Mouse (Mus musculus) heart, adult 18-20 months (tissue): ENCODE measurements around the gene Tsacc. TPM values are rescaled to one million over a fixed set of nuclear protein-coding genes. Genes with fewer than 3 reads are reported as not detected.
"Not testable (repeated sequence)": the region's sequence is repeated elsewhere in the genome, so short reads cannot be mapped to it uniquely, and the experiment has no call there.

Experiments
- DNase-seq, 2 experiments: peaks; one replicate each; pipeline ENCODE4 v3.0.0; 2021 to 2022; ENCODE audit warnings: mixed read lengths in 1 of 2
- total RNA-seq, 2 experiments: library from RNA; stranded (reverse); gene quantifications; 2 replicates each; pipeline ENCODE4 v1.2.3; 2021

The Tsacc gene
- total RNA-seq, 2 experiments from 2014 or later = 6.7 to 7.3 TPM

GRCm38 (mm10) chr3:88284815-88285564, 11.8 kb downstream of the Tsacc start:
- not testable (repeated sequence) for DNase-seq

DNA sequence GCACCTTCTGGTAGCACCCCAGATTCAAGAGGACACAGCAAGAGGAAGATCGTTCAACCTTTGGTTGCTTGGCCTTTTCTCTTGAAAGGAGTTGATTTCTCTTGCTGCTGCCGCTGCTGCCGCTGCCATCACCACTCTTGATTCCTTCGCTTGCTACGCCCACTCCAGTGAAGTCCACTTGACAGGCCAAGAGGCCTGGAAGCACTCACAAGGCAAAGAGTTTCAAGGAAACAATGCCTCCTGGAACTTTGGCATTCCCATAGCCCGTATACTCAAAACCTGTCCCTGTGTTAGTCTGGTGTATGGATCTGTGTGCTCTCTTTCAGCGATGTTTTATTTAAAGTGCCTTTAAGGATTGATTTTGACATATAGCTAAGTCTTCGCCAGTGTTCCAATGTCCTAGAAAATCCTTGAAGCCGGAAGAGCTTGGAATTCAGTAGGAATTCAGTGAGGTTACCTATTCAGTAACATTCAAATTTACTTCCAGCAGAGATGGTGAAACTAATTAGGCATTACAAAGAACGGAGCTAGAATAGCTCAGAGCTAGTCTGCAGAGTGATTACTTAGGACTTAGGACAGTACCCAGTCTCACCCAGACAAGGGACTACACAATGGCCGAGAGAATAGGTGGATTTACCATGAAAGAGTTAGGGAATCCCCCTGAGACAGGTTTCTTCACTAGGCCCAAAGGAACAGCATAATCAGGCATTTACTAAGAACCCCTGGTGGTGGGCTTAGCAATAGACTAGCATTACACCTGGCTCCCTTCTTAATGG, 15.5 kb downstream of the Tsacc start:
- DNase-seq = not testable (repeated sequence)

GRCm38 (mm10) chr3:88280035-88280434, 16.8 kb downstream of the Tsacc start:
- no peak for DNase-seq

DNA sequence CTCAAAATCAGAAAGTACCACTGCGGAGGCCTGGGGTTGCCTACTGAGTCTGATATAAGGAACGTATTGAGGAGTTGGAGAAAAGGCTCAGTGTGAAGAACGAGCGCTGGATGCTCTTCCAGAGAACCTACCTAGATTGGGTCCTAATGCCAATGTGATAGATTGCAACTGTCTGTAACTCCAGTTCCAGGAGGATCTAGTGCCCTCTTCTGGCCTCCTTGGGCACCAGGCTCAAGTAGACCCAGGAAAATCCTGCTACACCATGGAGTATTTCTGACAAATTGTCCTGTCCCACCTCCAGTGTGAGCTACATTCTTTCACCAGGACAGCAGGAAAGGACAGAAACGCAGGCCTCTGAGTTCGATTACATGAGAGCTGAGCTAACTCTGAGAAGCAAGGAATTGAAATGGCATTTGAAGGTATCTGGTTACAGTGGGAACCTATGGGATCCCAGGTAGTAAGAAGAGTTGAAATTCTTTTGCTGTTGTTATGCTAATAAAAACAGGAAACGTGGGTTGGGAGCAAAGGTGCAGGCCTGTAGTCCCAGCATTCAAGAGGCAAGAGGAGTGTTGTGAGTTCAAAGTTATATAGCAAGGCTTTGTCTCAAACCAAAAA, 20.2 kb downstream of the Tsacc start:
- DNase-seq = peak in 1 of 2 experiments; percentile 23

- no peak for DNase-seq
Measured at GRCm38 (mm10) chr3:88276121-88276520, 20.7 kb downstream of the Tsacc start.

GRCm38 (mm10) chr3:88274002-88274401, 22.8 kb downstream of the Tsacc start:
- DNase-seq = no peak

DNA sequence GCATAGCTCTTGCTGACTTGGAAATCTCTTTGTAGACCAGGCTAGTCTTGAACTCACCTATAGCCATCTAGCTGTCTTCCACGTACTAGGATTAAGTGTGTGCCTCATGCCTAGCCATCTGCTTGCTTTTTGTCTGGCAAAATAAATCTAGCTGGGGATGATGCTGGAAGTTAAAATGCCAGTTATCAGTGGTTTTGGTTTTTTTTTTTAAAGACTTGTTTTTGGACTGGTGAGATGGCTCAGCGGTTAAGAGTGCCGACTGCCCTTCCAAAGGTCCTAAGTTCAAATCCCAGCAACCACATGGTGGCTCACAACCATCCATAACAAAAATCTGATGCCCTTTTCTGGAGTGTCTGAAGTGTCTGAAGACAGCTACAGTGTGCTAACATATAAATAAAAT, 24.9 kb downstream of the Tsacc start:
- no peak for DNase-seq

GRCm38 (mm10) chr3:88271298-88271697, 25.5 kb downstream of the Tsacc start:
- not testable (repeated sequence) for DNase-seq

GRCm38 (mm10) chr3:88268991-88269390, 27.8 kb downstream of the Tsacc start:
- no peak for DNase-seq

GRCm38 (mm10) chr3:88268014-88268413, 28.8 kb downstream of the Tsacc start:
- DNase-seq = not testable (repeated sequence)

- DNase-seq = no peak
Measured at GRCm38 (mm10) chr3:88262346-88262745, 34.5 kb downstream of the Tsacc start.

- DNase-seq = no peak
Measured at GRCm38 (mm10) chr3:88256382-88256781, 40.4 kb downstream of the Tsacc start.

GRCm38 (mm10) chr3:88255950-88256349, 40.8 kb downstream of the Tsacc start:
- no peak for DNase-seq

DNA sequence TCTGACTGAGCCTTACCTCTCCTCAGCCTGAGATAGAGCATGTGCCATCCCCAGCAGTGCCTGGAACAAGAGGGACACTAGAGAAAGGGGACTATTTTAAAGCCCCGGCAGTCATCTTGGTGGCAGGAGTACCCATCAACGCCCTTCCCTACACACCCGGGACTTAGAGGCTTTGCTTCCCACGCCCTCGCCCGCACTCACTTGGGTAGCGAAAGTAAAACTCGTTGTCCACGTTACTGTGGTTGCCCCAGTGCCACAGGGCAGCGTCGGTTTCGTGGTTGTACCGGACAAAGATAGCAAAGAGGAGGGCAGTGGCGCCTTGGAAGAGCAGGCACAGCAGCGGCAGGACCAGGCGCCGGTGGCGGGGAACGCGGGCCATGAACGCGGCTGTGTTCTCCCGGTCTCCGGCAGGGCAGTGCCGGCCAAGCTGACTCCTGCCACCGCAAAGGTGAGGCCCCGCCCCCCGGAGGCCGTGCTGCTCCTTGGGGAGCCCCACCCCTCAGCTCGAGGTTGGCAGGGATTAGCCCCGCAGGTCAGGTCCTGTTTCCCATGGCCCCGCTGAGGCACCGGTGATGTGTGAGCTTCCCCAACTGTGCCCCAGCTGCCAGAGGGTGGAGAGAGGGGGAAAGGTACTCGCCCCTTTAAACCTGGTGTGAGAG, 42.4 kb downstream of the Tsacc start, which contains the start of gene Rhbg:
Rhbg (minus strand) TSS at position 442 of the 659 bp plus-strand sequence.
- peak; percentile 14 to 22 for DNase-seq

GRCm38 (mm10) chr3:88252739-88253138, 44.1 kb downstream of the Tsacc start:
- DNase-seq = no peak

DNA sequence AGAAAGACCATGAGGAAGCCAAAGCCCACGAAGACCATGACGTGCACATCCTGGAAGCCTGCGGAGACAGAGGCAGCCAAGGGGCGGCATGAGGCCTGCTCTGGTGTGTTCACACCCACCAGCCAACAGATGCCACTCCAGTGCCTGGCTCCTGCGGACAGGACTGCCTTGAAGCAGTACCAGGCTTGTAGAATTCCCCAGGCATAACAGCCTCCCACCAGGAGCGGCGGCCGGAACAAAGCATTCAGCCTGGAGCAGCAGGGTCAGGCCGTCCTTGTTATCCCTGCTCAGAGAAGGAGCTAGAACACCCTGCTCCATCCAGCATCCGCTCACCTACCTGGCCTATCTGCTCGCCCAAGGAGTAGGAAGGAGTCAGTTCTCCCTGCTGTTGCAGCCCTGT, 48.4 kb downstream of the Tsacc start:
- no peak for DNase-seq

- no peak for DNase-seq
Measured at GRCm38 (mm10) chr3:88247666-88248065, 49.1 kb downstream of the Tsacc start.

- peak; percentile 36 to 80 for DNase-seq
Measured at GRCm38 (mm10) chr3:88245811-88246210, 51.0 kb downstream of the Tsacc start.

GRCm38 (mm10) chr3:88244071-88244470, 52.7 kb downstream of the Tsacc start:
- DNase-seq = peak; percentile 9 to 60

GRCm38 (mm10) chr3:88242531-88242930, 54.3 kb downstream of the Tsacc start:
- DNase-seq = peak; percentile 62 to 87

- DNase-seq = no peak
Measured at GRCm38 (mm10) chr3:88241045-88241786, 55.6 kb downstream of the Tsacc start.

GRCm38 (mm10) chr3:88239446-88239845, 57.4 kb downstream of the Tsacc start:
- no peak for DNase-seq
